Mouse (Mus musculus): Measurements from ENCODE around the gene Rgs12. TPM values are rescaled to one million over a fixed set of nuclear protein-coding genes. Genes with fewer than 3 reads are reported as not detected.
A peak's percentile ranks its signal among the peaks of the same experiment; 100 is the strongest.

Rgs12 gene
- polyA plus RNA-seq, 1 experiment, result 30.5 TPM

- TF ChIP-seq SRF (IDR thresholded peaks at IDR 0.05; ENCODE audit: control insufficient read depth, insufficient read length, low read depth), result no peak
- no peak for TF ChIP-seq E2F4 (IDR thresholded peaks at IDR 0.05; ENCODE audit: insufficient read depth)
- no peak for TF ChIP-seq REST (IDR thresholded peaks at IDR 0.05; ENCODE audit: insufficient read depth, insufficient read length)
- TF ChIP-seq MYOD1 (IDR thresholded peaks at IDR 0.05; ENCODE audit: control insufficient read depth in 1 of 3, insufficient read length in 2 of 3, low read depth in 2 of 3), result no peak
- no peak for TF ChIP-seq TCF3 (IDR thresholded peaks at IDR 0.05; ENCODE audit: insufficient read length, low read depth)
- TF ChIP-seq POLR2AphosphoS2 (IDR thresholded peaks at IDR 0.05; ENCODE audit: insufficient read length, low read depth), result no peak
- no peak for TF ChIP-seq POLR2A (IDR thresholded peaks at IDR 0.05; ENCODE audit: insufficient read length, low read depth)
- TF ChIP-seq CEBPB (IDR thresholded peaks at IDR 0.05; ENCODE audit: insufficient read depth, poor library complexity, severe bottlenecking), result no peak
- TF ChIP-seq USF1 (IDR thresholded peaks at IDR 0.05; ENCODE audit: low read depth), result no peak
- TF ChIP-seq MAX (IDR thresholded peaks at IDR 0.05; ENCODE audit: low read depth), result no peak
- peaks cover 3% of the 10 kb centered on the region for H3K79me2 ChIP-seq (ENCODE audit: control insufficient read depth, insufficient read depth)
- no peaks in the 10 kb centered on the region for H3K27me3 ChIP-seq (ENCODE audit: control insufficient read depth, insufficient read depth, insufficient read length)
- no peak overlapping the region for H3K4me2 ChIP-seq (ENCODE audit: low read depth)
- H3ac ChIP-seq (ENCODE audit: control insufficient read depth, insufficient read length), result no peak overlapping the region
- no peak overlapping the region for H3K4me3 ChIP-seq
- H3K36me3 ChIP-seq (ENCODE audit: control insufficient read depth, insufficient read depth), result peaks cover 13% of the 10 kb centered on the region
These were observed 121.1 kb downstream of the Rgs12 start for GRCm38 (mm10) chr5:35070314-35070713.

- no peak overlapping the region for H3K4me3 ChIP-seq
- H3K79me2 ChIP-seq (ENCODE audit: control insufficient read depth, insufficient read depth), result no peaks in the 10 kb centered on the region
- H3K27me3 ChIP-seq (ENCODE audit: control insufficient read depth, insufficient read depth, insufficient read length), result no peaks in the 10 kb centered on the region
- no peak overlapping the region for H3ac ChIP-seq (ENCODE audit: control insufficient read depth, insufficient read length)
- TF ChIP-seq E2F4 (IDR thresholded peaks at IDR 0.05; ENCODE audit: insufficient read depth) (no peak), TCF12 (IDR thresholded peaks at IDR 0.05; ENCODE audit: insufficient read depth, poor library complexity, severe bottlenecking) (peak; percentile 84), SRF (IDR thresholded peaks at IDR 0.05; ENCODE audit: control insufficient read depth, insufficient read length, low read depth) (no peak), MYOG (IDR thresholded peaks at IDR 0.05; ENCODE audit: control insufficient read depth in 1 of 3, insufficient read depth in 1 of 3, insufficient read length in 2 of 3, low read depth in 2 of 3) (peak; percentile 94 to 99 (median 97)), MAX (IDR thresholded peaks at IDR 0.05; ENCODE audit: low read depth) (no peak), MYOD1 (IDR thresholded peaks at IDR 0.05; ENCODE audit: control insufficient read depth in 1 of 3, insufficient read length in 2 of 3, low read depth in 2 of 3) (peak; percentile 78 to 92 (median 87)), POLR2AphosphoS2 (IDR thresholded peaks at IDR 0.05; ENCODE audit: insufficient read length, low read depth) (no peak), POLR2A (IDR thresholded peaks at IDR 0.05; ENCODE audit: insufficient read length, low read depth) (no peak), REST (IDR thresholded peaks at IDR 0.05; ENCODE audit: insufficient read depth, insufficient read length) (no peak), TCF3 (IDR thresholded peaks at IDR 0.05; ENCODE audit: insufficient read length, low read depth) (peak; percentile 59), USF1 (IDR thresholded peaks at IDR 0.05; ENCODE audit: low read depth) (peak; percentile 5), CEBPB (IDR thresholded peaks at IDR 0.05; ENCODE audit: insufficient read depth, poor library complexity, severe bottlenecking) (no peak)
- H3K36me3 ChIP-seq (ENCODE audit: control insufficient read depth, insufficient read depth), result peaks cover 13% of the 10 kb centered on the region
- H3K4me2 ChIP-seq (ENCODE audit: low read depth), result peak overlapping the region; percentile 48
These were observed 121.7 kb downstream of the Rgs12 start for GRCm38 (mm10) chr5:35070953-35071352.

GRCm38 (mm10) chr5:35071855-35072254, 122.6 kb downstream of the Rgs12 start:
- Histone ChIP-seq H3K27me3 (ENCODE audit: control insufficient read depth, insufficient read depth, insufficient read length) (no peaks in the 10 kb centered on the region), H3K4me2 (ENCODE audit: low read depth) (no peak overlapping the region), H3K79me2 (ENCODE audit: control insufficient read depth, insufficient read depth) (no peaks in the 10 kb centered on the region), H3ac (ENCODE audit: control insufficient read depth, insufficient read length) (no peak overlapping the region), H3K36me3 (ENCODE audit: control insufficient read depth, insufficient read depth) (peaks cover 14% of the 10 kb centered on the region), H3K4me3 (no peak overlapping the region)
- TF ChIP-seq MAX (IDR thresholded peaks at IDR 0.05; ENCODE audit: low read depth) (no peak), TCF12 (IDR thresholded peaks at IDR 0.05; ENCODE audit: insufficient read depth, poor library complexity, severe bottlenecking) (no peak), SRF (IDR thresholded peaks at IDR 0.05; ENCODE audit: control insufficient read depth, insufficient read length, low read depth) (no peak), CEBPB (IDR thresholded peaks at IDR 0.05; ENCODE audit: insufficient read depth, poor library complexity, severe bottlenecking) (no peak), REST (IDR thresholded peaks at IDR 0.05; ENCODE audit: insufficient read depth, insufficient read length) (no peak), POLR2A (IDR thresholded peaks at IDR 0.05; ENCODE audit: insufficient read length, low read depth) (no peak), MYOG (IDR thresholded peaks at IDR 0.05; ENCODE audit: control insufficient read depth in 1 of 3, insufficient read depth in 1 of 3, insufficient read length in 2 of 3, low read depth in 2 of 3) (no peak), E2F4 (IDR thresholded peaks at IDR 0.05; ENCODE audit: insufficient read depth) (no peak), TCF3 (IDR thresholded peaks at IDR 0.05; ENCODE audit: insufficient read length, low read depth) (no peak), USF1 (IDR thresholded peaks at IDR 0.05; ENCODE audit: low read depth) (no peak), POLR2AphosphoS2 (IDR thresholded peaks at IDR 0.05; ENCODE audit: insufficient read length, low read depth) (no peak), MYOD1 (IDR thresholded peaks at IDR 0.05; ENCODE audit: control insufficient read depth in 1 of 3, insufficient read length in 2 of 3, low read depth in 2 of 3) (no peak)

- Histone ChIP-seq H3K4me2 (ENCODE audit: low read depth) (peak overlapping the region; percentile 62), H3K79me2 (ENCODE audit: control insufficient read depth, insufficient read depth) (no peaks in the 10 kb centered on the region), H3K27me3 (ENCODE audit: control insufficient read depth, insufficient read depth, insufficient read length) (no peaks in the 10 kb centered on the region), H3K36me3 (ENCODE audit: control insufficient read depth, insufficient read depth) (peaks cover 20% of the 10 kb centered on the region), H3K4me3 (no peak overlapping the region), H3ac (ENCODE audit: control insufficient read depth, insufficient read length) (no peak overlapping the region)
- no peak for TF ChIP-seq CEBPB (IDR thresholded peaks at IDR 0.05; ENCODE audit: insufficient read depth, poor library complexity, severe bottlenecking)
- TF ChIP-seq TCF12 (IDR thresholded peaks at IDR 0.05; ENCODE audit: insufficient read depth, poor library complexity, severe bottlenecking), result peak; percentile 61
- TF ChIP-seq POLR2AphosphoS2 (IDR thresholded peaks at IDR 0.05; ENCODE audit: insufficient read length, low read depth), result no peak
- no peak for TF ChIP-seq USF1 (IDR thresholded peaks at IDR 0.05; ENCODE audit: low read depth)
- no peak for TF ChIP-seq MAX (IDR thresholded peaks at IDR 0.05; ENCODE audit: low read depth)
- TF ChIP-seq E2F4 (IDR thresholded peaks at IDR 0.05; ENCODE audit: insufficient read depth), result no peak
- TF ChIP-seq MYOG (IDR thresholded peaks at IDR 0.05; ENCODE audit: control insufficient read depth in 1 of 3, insufficient read depth in 1 of 3, insufficient read length in 2 of 3, low read depth in 2 of 3), result peak in 2 of 3 experiments; percentile 47 to 82
- TF ChIP-seq MYOD1 (IDR thresholded peaks at IDR 0.05; ENCODE audit: control insufficient read depth in 1 of 3, insufficient read length in 2 of 3, low read depth in 2 of 3), result peak in 2 of 3 experiments; percentile 35 to 64
- TF ChIP-seq POLR2A (IDR thresholded peaks at IDR 0.05; ENCODE audit: insufficient read length, low read depth), result peak; percentile 37
- TF ChIP-seq SRF (IDR thresholded peaks at IDR 0.05; ENCODE audit: control insufficient read depth, insufficient read length, low read depth), result no peak
- no peak for TF ChIP-seq TCF3 (IDR thresholded peaks at IDR 0.05; ENCODE audit: insufficient read length, low read depth)
- no peak for TF ChIP-seq REST (IDR thresholded peaks at IDR 0.05; ENCODE audit: insufficient read depth, insufficient read length)
These were observed 124.0 kb downstream of the Rgs12 start for GRCm38 (mm10) chr5:35073235-35073634.

Measured in myocyte (in vitro differentiated cells).